Mouse (Mus musculus) CH12F3 (cell line): Measurements from ENCODE around the gene Gm4565.
"Not testable (repeated sequence)": the region's sequence is repeated elsewhere in the genome, so short reads cannot be mapped to it uniquely, and the experiment has no call there.

Experiments used
- in situ Hi-C: fragments of 300-500 bp; cut with MboI; formaldehyde crosslinking; loops from 2 replicates; pipeline ENCODE4 v1.14.3; 2020; ENCODE audit warnings: low sequenced_read_pairs

Gm4565 gene

GRCm38 (mm10) chr7:22588027-22588426 is at the start of gene Gm4565:
Gene Gm4565 (minus strand): TSS chr7:22588127.
- in situ Hi-C loops, result not testable (repeated sequence)

DNA sequence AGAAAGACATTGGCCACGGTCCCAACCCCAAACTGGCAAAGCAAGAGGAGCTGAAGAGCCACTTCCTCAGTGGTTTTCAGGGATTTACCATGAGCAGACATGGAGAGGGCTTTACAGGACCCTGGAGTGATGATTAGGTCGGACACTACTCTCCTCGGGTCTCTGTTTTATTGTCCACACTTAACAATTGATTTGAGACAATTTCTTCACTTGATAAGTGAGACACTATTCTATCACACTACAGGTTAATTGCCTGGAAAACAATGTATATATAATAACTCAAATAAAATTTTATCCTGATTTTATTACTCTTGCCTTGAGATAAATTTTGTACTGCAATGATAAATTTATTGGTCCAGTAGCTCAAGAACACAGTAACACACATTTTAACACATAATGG is 22.7 kb downstream of the Gm4565 start, which contains the start of gene Gm4201:
Gene Gm4201 (minus strand): TSS at position 101 of the 400 bp plus-strand sequence.
- in situ Hi-C loops, result not testable (repeated sequence)

- in situ Hi-C loops, result not testable (repeated sequence)
Observed at GRCm38 (mm10) chr7:22534787-22535186, 53.1 kb downstream of the Gm4565 start, which contains the start of gene Gm8677. Gene Gm8677 (minus strand): TSS chr7:22534887.
